Mouse (Mus musculus): ENCODE measurements around the gene Tmem56.

Tmem56 gene

DNA sequence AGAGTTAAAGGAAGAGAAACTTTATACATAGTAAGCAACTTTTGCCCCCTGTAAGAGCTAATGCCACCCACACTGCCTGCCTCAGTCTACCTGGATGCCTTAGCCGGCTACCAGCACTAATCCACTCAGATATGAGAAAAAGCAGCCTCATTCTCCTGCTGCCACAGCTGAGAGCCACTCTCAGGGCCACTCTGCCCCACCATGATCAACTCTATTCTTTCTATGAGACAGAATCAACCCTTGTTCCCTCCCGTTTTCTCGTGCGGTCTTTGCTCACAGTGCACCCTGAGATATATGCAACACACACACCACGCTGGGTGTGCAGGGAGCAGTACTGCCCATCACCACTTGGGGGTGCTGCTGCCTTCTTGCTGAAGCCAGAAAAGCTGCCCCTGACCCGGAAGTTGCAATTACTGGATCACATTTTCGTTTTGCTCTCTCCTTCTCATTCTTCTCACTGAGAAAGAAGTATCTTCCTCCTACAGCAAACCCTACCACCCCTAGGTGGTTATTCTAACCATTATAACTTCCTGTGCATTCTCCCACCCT lies 119.6 kb downstream of the Tmem56 start:
- peak; percentile 77 for DNase-seq

DNA sequence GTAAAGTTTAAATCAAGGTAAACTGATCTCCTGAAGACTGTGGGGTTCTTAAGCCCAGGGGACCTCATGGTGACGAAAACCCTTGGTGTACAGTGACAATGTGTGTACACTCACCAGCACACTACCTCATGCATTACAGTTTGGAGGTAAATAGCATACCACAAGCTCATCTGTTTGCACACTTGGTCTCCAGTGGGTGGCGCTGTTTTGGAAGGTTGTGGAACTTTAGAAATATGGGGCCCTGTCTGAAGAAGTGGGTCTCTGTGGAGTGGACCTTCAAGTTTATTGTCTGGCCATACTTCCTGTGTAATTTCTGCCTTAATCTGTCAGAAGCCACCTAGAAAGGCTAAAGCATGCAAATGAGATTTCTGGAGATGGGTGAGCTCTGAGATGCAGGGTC lies 121.2 kb downstream of the Tmem56 start:
- peak; percentile 7 for DNase-seq

DNA sequence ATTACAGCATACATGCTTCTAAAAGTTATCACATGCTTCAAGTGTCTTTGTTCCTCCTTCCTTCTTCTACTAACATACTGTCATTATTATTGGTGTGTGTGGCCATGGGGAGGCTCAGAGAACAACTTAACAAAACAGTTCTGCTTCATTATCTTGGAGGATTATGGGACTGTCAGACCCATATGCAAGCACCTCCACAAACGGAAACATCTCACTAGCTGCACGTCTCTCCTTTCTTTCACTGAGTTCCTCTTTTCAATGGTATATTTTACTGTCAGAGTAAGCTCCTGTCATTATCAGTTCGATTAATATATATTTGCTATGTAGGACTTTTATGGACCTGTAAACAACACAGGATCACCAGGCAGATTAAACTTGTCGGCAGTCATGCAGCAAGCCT lies 122.5 kb downstream of the Tmem56 start:
- no peak for DNase-seq

DNA sequence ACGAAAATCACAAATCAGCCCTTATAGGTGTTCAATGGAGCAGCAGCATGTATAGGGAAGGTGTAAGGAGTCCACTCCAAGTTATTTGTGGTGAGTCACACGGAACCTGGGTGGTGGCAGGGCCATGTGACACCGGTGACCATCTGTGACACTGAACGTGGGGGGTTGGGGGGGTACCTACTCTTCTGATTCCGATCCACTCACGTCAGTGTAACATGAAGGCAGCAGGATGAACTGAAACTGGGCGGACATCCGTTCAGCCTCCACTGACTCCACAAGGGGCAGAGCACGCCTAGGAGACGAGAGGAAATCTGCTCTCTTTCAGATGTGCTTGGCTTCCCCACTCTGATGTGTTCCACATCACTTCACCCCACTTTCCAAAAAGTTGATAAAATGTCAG lies 123.3 kb downstream of the Tmem56 start:
- DNase-seq, result no peak

DNA sequence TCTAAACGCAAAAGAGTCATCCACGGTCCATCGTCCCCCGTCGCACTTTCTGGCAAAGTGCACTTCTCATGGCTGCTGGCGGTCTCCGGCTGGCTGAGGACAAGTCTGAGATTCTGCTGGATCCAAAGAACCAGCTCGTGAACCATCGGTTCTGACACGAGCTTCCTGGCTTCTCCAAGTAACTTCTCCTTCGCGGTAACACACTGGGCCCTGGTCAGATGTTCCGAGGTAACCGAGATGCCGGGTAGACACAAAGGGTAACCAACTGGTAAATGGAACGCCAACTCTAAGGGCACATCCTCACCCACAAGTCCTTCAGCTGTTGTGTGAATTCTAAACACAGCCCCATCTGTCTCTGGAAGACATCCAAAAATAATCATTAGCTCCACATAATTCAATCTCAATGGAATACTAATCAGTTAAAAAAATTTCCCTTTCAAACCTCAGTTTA lies 124.0 kb downstream of the Tmem56 start:
- no peak for DNase-seq

DNA sequence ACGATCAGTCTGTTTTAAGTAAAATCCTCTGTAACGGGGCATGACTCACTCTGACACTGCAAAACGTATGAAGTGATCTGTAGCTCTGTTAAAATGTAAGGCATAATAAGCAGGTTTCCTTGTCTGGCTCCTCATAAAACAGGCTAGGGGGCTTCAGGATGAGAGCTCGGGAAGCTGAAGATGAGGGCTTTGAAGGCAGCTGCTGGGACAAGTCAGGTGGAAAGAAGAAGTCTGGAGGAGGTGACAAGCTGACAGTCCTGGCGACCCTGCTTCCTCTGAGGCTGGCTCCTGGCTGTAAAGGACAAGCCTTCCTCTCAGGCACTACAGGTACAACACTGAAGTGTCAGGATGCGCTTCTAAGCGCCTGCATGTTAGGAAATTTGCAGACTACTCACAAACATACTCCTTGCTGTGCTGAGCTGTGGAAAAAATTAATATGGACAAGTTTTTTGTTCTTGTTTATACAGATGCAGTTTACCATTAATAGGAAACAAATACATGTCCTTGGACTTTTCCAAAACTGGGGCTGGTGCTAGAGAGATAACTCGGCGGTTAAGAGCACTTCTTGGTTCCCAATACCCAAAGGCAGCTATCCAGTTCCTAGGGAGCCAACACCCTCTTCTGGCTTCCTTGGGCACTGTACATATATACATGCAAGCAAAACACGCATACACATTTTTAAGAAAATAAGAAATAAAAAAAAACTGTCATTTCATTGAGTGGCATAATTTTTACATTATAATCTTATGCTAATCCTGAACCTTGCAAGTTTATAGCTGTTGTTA lies 125.2 kb downstream of the Tmem56 start:
- no peak for DNase-seq

DNA sequence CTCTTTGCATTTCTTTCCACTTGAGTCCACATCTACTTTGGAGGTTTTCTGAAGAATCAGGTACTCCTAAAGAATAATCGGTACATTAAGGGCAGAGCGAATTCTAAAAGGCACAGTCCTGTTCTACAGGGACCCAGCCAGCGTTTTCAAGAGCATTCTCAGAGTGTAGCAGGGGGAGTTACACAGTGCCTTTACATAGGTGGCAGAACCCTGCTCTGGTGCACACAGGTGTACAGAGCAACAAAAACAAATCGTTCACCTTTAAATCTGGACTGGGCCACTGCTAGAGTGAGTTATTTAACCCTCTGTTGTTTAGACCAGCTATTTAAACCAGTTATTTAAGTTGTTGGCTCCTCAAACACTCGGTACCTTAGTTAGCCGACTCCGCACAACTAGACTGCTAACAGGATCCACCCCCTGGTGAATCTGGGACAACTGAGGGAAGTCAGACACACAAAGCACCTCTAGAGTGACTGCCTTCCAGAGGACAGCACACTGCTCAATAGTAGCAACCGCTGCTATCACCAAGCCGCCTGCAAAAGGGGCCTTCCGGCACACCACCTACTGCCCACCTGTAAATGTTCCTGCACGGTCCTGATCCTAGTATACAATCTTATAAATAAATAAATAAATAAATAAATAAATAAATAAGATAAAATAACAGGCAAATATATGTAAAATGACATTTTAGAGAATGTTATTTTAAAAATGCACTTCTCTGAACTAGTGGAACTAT lies 126.3 kb downstream of the Tmem56 start:
- no peak for DNase-seq

DNA sequence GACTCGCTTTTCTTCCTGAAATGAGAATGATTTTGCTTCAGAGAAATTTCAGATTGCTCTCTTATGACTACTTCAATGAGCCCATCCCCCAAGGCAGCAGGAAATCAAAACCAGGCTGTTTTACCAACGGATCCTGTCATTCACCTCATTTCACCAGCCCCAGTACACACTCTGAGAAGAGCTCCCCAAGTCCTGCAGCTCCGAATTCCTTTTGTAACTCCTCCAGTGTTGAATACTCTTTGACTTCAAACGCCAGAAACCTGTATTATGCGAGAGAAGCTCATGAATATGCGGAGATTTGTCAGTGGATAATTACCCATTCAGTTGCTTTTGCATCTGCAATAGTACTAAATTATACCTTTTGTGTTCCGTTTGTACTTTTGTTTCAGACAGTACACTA lies 126.9 kb downstream of the Tmem56 start:
- DNase-seq, result no peak
